Mouse (Mus musculus): Measurements from ENCODE around the gene Cep131. TPM values are rescaled to one million over a fixed set of nuclear protein-coding genes. Genes with fewer than 3 reads are reported as not detected.

Gene Cep131
- polyA plus RNA-seq, 1 experiment from 2014 or later: 28.1 TPM

DNA sequence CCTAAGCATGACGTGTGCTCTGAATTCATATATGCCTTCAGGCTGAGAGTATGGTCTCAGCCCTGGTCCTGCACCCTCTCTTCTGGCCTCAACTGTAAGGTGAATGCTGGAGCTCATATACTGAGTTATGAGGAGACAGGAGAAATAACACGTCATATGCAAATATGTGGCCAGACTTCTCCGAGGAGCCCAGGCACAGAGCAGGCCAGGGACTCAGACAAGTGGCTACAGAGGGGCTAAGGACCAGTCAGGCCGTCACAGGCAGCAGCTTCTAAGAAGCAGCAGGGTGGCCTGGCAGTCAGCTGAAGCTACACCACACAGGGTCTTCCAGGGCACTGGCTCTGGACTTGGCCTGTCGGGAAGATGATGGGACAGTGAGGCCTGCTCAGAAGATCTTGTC is 23.3 kb downstream of the Cep131 start:
- Histone ChIP-seq H3K4me3 (replicated peaks; ENCODE audit: low read length) (no peak overlapping the region), H3K4me2 (replicated peaks) (no peak overlapping the region), H3K9ac (no peak overlapping the region), H3K4me1 (replicated peaks; ENCODE audit: control insufficient read depth, insufficient read depth, low read length) (no peaks in the 10 kb centered on the region), H3K27me3 (ENCODE audit: control insufficient read depth, insufficient read depth, low read length) (no peaks in the 10 kb centered on the region), H3K9me3 (ENCODE audit: control insufficient read depth, low read length) (no peaks in the 10 kb centered on the region), H3K36me3 (replicated peaks; ENCODE audit: control insufficient read depth, insufficient read depth) (peaks cover 53% of the 10 kb centered on the region), H3K27ac (no peak overlapping the region)
- 80% methylated on average over 5 of the region's 5 CpGs for WGBS
- DNase-seq (ENCODE audit: low spot score) (no peak), ATAC-seq (ENCODE audit: low FRiP score) (no peak)

DNA sequence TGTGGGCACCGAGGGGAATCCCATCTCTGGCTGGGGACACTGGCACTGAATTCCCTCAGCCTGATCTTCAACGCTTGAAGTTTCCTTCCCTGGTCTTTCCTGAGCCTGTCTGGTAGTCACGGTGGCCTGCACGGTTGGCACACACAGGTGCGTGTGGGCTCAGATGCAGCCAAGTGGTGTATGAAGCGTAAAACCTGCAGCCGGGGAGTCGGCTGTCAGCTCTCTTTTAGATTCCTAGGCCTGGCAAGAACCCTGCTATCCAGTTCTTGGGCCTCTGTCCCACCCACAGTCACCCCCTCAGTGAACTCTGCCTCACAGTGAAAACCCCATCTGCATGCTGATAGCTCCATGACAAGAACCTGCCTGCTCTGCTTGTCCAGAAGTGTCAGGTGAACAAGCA is 26.0 kb downstream of the Cep131 start:
- ATAC-seq (ENCODE audit: low FRiP score) (no peak), DNase-seq (ENCODE audit: low spot score) (no peak)
- Histone ChIP-seq H3K9ac (no peak overlapping the region), H3K27me3 (ENCODE audit: control insufficient read depth, insufficient read depth, low read length) (no peaks in the 10 kb centered on the region), H3K4me3 (replicated peaks; ENCODE audit: low read length) (no peak overlapping the region), H3K36me3 (replicated peaks; ENCODE audit: control insufficient read depth, insufficient read depth) (peaks cover 28% of the 10 kb centered on the region), H3K9me3 (ENCODE audit: control insufficient read depth, low read length) (no peaks in the 10 kb centered on the region), H3K4me1 (replicated peaks; ENCODE audit: control insufficient read depth, insufficient read depth, low read length) (no peaks in the 10 kb centered on the region), H3K4me2 (replicated peaks) (no peak overlapping the region), H3K27ac (no peak overlapping the region)
- 85% methylated on average over 8 of the region's 8 CpGs for WGBS

DNA sequence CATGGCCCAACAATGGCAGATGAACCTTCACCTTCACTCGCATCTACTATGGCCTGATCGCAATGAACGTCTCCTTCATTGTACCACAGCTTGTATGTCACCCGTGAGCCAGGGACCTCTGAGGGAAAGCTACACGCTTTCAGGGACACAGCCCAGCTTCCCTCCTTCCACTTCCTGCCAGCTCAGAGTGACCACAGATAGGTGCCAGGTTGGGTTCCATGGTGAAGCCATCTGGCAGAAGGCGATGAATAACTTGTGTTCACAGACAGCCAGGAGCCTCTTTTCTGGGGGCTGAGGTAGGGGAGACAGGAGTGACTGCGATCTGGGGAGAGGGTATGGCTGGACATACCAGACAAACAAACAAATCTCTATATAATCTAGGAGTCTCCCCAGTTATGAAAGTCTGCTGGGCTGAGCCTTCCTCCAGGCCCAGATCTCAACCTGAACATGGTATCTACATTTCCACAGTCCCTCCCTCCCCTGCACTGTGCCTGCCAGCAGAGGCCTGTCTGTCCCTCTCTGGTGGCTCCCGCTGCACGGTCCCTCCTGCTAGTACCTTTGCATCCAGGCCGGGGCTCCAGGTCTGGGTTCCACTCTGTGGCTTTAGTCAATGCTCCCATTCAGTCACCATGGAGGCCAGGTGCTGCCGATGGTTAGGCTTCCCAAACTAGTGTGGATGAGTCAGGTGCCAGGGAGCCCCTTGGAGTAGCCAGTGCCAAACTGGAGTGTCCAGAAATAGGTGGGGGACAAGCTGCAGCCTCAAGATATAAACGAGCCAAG is 30.5 kb downstream of the Cep131 start:
- no peaks in the 10 kb centered on the region for H3K36me3 ChIP-seq (replicated peaks; ENCODE audit: control insufficient read depth, insufficient read depth)
- 82% methylated on average over 12 of the region's 12 CpGs for WGBS
- no peak for DNase-seq (ENCODE audit: low spot score)

DNA sequence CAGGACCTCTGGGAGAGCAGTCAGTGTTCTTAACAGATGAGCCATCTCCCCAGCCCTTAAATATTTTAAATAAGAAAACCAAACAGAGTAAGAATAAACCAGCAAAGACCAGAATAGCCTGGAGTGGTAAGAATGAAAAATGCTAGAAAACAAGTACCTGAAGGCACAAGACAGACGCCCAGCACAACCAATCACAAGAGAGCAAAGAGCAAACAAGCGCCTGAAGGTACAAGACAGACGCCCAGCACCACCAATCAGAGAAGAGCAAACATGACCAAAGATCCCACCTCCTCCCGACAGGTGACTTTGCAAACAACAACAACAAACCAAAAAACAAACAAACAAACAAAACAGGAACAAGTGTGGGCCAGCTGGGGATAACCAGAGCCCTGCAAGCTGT is 32.8 kb downstream of the Cep131 start:
- whole genome bisulfite sequencing: 91% methylated on average over 4 of the region's 4 CpGs
- ATAC-seq (ENCODE audit: low FRiP score) (no peak), DNase-seq (ENCODE audit: low spot score) (no peak)
- Histone ChIP-seq H3K9ac (no peak overlapping the region), H3K9me3 (ENCODE audit: control insufficient read depth, low read length) (no peaks in the 10 kb centered on the region), H3K4me1 (replicated peaks; ENCODE audit: control insufficient read depth, insufficient read depth, low read length) (peaks cover 14% of the 10 kb centered on the region), H3K4me3 (replicated peaks; ENCODE audit: low read length) (no peak overlapping the region), H3K4me2 (replicated peaks) (no peak overlapping the region), H3K27ac (no peak overlapping the region), H3K27me3 (ENCODE audit: control insufficient read depth, insufficient read depth, low read length) (no peaks in the 10 kb centered on the region; the same call in 1 of the 2 replicates), H3K36me3 (replicated peaks; ENCODE audit: control insufficient read depth, insufficient read depth) (no peaks in the 10 kb centered on the region)

More for the DNA sequence above, 30.5 kb downstream of the Cep131 start:
- Histone ChIP-seq H3K9me3 (ENCODE audit: control insufficient read depth, low read length) (no peaks in the 10 kb centered on the region), H3K4me3 (replicated peaks; ENCODE audit: low read length) (no peak overlapping the region), H3K4me2 (replicated peaks) (no peak overlapping the region), H3K4me1 (replicated peaks; ENCODE audit: control insufficient read depth, insufficient read depth, low read length) (peaks cover 7% of the 10 kb centered on the region; the same call in 1 of the 2 replicates), H3K27ac (no peak overlapping the region), H3K27me3 (ENCODE audit: control insufficient read depth, insufficient read depth, low read length) (no peaks in the 10 kb centered on the region), H3K9ac (no peak overlapping the region)
- no peak for ATAC-seq (ENCODE audit: low FRiP score)

DNA sequence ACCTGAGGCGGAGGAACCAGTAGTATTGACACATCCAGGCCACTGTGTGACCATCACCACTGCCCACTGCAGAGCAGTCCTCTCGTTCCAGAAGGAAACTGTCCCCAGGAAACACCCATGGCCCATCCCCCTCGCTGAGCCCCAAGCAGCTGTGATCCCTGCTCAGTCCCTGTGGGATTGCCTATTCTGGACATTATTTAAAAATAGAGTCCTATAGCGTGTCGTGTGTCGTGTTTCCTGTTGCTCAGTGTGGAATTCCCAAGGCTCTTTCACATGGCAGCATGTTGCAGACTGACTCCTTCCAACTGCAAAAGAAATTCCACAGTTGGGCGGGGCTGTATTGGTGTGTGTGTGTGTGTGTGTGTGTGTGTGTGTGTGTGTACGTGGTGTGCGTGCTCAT is 34.4 kb downstream of the Cep131 start:
- no peaks in the 10 kb centered on the region for H3K9me3 ChIP-seq (ENCODE audit: control insufficient read depth, low read length)
- no peak overlapping the region for H3K4me2 ChIP-seq (replicated peaks)
- no peak overlapping the region for H3K4me3 ChIP-seq (replicated peaks; ENCODE audit: low read length)
- no peak for DNase-seq (ENCODE audit: low spot score)
- no peaks in the 10 kb centered on the region for H3K36me3 ChIP-seq (replicated peaks; ENCODE audit: control insufficient read depth, insufficient read depth)
- peaks cover 26% of the 10 kb centered on the region for H3K4me1 ChIP-seq (replicated peaks; ENCODE audit: control insufficient read depth, insufficient read depth, low read length)
- 75% methylated on average over 9 of the region's 9 CpGs for WGBS
- H3K9ac ChIP-seq: no peak overlapping the region
- no peak overlapping the region for H3K27ac ChIP-seq
- no peak for ATAC-seq (ENCODE audit: low FRiP score)
- no peaks in the 10 kb centered on the region; the same call in 1 of the 2 replicates for H3K27me3 ChIP-seq (ENCODE audit: control insufficient read depth, insufficient read depth, low read length)

DNA sequence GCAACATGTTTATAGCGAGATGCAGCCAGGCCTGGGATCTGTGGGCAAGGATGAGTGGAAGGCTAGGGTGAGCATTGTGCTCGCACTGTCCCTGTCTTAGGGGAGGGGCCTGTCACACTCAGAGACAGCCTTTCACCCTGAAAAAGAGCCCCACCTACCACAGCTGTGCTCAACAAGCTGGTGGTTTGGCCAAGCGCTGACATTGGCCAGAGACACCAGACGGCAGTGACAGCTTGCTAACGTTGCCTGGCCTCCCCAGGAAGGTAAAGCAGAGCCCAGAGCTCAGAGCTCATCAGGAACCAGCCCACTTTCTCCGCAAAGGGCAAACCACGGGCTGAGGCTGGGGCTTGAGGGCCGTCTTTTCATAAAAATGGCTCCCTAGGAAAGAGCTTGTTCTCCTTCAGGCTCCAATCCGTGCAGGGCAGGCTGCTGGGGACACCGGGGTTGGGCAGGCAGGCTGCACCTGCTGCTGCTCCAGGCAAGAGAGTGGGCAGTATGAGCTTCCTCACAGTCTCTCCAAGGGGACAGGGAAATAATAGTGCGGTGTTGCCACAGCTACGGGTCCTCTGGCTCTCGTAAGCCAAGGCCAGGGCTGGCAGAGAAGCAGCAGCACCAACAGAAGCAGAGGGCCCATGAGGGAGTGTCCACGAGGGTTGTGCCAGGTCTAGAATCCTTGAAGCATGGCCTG is 35.4 kb downstream of the Cep131 start:
- no peak overlapping the region for H3K4me3 ChIP-seq (replicated peaks; ENCODE audit: low read length)
- peaks cover 26% of the 10 kb centered on the region for H3K4me1 ChIP-seq (replicated peaks; ENCODE audit: control insufficient read depth, insufficient read depth, low read length)
- no peak overlapping the region for H3K4me2 ChIP-seq (replicated peaks)
- ATAC-seq (ENCODE audit: low FRiP score) (no peak), DNase-seq (ENCODE audit: low spot score) (no peak)
- WGBS: 27% methylated on average over 14 of the region's 14 CpGs
- H3K9ac ChIP-seq: no peak overlapping the region
- H3K36me3 ChIP-seq (replicated peaks; ENCODE audit: control insufficient read depth, insufficient read depth): no peaks in the 10 kb centered on the region
- H3K9me3 ChIP-seq (ENCODE audit: control insufficient read depth, low read length): no peaks in the 10 kb centered on the region
- 0 out of 2 replicates have a peak overlapping the region, but pooled peaks have one; percentile 40 for H3K27ac ChIP-seq
- H3K27me3 ChIP-seq (ENCODE audit: control insufficient read depth, insufficient read depth, low read length): no peaks in the 10 kb centered on the region; the same call in 1 of the 2 replicates

DNA sequence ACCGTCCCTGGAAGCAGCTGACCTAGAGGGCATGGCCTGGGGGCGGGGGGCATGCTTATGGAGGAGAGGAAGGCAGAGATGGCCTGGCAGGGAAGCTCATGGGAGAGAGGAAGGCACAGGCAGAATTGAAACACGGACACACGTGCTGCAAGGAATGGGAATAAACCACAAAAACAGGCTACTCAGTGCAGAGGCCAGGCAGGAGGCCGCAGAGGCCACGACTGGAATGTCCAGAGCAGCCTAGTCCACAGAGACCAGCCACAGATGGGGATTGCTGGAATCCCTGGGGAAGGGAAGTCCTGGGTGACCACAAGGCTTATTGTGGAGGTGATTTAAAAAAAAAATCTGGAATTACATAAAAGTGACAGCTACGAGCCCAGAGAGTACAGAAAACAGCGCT is 37.6 kb downstream of the Cep131 start:
- Histone ChIP-seq H3K9me3 (ENCODE audit: control insufficient read depth, low read length) (no peaks in the 10 kb centered on the region), H3K27ac (no peak overlapping the region), H3K9ac (no peak overlapping the region), H3K4me1 (replicated peaks; ENCODE audit: control insufficient read depth, insufficient read depth, low read length) (peaks cover 40% of the 10 kb centered on the region), H3K4me3 (replicated peaks; ENCODE audit: low read length) (no peak overlapping the region), H3K36me3 (replicated peaks; ENCODE audit: control insufficient read depth, insufficient read depth) (no peaks in the 10 kb centered on the region), H3K4me2 (replicated peaks) (peak overlapping the region; percentile 95; the same call in 1 of the 2 replicates), H3K27me3 (ENCODE audit: control insufficient read depth, insufficient read depth, low read length) (no peaks in the 10 kb centered on the region; the same call in 1 of the 2 replicates)
- ATAC-seq (ENCODE audit: low FRiP score) (no peak), DNase-seq (ENCODE audit: low spot score) (no peak)
- 86% methylated on average over 8 of the region's 8 CpGs for WGBS

DNA sequence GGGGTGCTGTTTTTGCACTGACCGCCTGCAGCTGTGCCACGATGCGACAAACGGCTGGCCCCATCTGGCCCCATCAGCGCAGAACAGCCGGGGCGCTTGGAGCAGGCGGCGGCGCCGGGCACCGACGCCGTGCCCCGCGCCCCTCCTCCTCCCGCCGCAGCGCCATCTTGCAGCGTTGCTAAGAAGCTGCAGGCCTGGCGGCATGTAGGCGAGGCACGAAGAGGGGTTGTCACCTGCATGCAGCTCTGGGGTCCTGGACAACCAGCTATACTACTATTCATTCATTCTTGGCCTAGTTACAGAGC is 38.4 kb downstream of the Cep131 start:
- no peaks in the 10 kb centered on the region; the same call in 1 of the 2 replicates for H3K27me3 ChIP-seq (ENCODE audit: control insufficient read depth, insufficient read depth, low read length)
- WGBS: under 1% methylated on average over 23 of the region's 23 CpGs
- peak overlapping the region; percentile 89 for H3K9ac ChIP-seq
- H3K4me2 ChIP-seq (replicated peaks): peak overlapping the region; percentile 95
- H3K36me3 ChIP-seq (replicated peaks; ENCODE audit: control insufficient read depth, insufficient read depth): no peaks in the 10 kb centered on the region
- peaks cover 40% of the 10 kb centered on the region for H3K4me1 ChIP-seq (replicated peaks; ENCODE audit: control insufficient read depth, insufficient read depth, low read length)
- DNase-seq (ENCODE audit: low spot score) (peak; percentile 72), ATAC-seq (ENCODE audit: low FRiP score) (0 out of 2 replicates have a peak, but pooled peaks have one; percentile 22)
- H3K4me3 ChIP-seq (replicated peaks; ENCODE audit: low read length): peak overlapping the region; percentile 77
- H3K9me3 ChIP-seq (ENCODE audit: control insufficient read depth, low read length): no peaks in the 10 kb centered on the region
- peak overlapping the region; percentile 92 for H3K27ac ChIP-seq

DNA sequence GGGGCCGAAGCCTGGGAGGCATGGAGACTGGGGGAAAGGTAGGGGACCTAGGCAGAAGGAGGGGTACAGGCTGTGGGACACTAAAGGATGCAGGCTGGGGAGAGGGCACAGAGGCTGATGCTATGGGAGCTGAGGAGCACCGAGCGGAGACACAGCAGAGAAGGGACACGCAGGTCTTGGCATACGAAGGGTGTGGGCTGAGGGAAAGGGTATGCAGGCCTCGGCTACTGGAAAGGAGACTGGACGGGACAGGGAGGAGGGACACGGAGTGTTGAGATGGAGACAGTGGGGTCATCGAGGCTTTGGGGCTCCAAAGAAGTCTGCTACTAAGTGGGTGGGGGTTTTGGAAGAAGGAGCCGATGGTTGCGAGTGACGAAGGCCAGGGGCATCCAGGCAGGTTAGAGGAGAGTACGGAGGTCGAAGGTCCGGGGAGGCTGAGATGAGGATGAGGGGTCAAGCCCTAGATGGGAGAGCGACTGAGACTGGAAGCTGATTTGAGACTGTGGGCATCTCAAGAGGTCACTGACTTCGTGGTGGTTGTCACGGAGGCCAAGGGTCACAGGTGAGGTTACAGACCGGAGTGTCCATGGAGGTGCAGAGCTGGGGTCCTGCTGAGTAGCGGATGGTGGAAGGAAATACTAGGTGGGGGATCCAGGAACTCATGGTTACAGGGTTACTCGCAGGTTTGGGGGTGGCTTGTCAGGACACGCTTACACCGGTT is 38.9 kb downstream of the Cep131 start:
- Histone ChIP-seq H3K9ac (peak overlapping the region; percentile 89), H3K4me1 (replicated peaks; ENCODE audit: control insufficient read depth, insufficient read depth, low read length) (peaks cover 40% of the 10 kb centered on the region), H3K27me3 (ENCODE audit: control insufficient read depth, insufficient read depth, low read length) (no peaks in the 10 kb centered on the region; the same call in 1 of the 2 replicates), H3K36me3 (replicated peaks; ENCODE audit: control insufficient read depth, insufficient read depth) (no peaks in the 10 kb centered on the region), H3K4me2 (replicated peaks) (peak overlapping the region; percentile 95), H3K9me3 (ENCODE audit: control insufficient read depth, low read length) (no peaks in the 10 kb centered on the region), H3K4me3 (replicated peaks; ENCODE audit: low read length) (peak overlapping the region; percentile 77), H3K27ac (peak overlapping the region; percentile 92)
- WGBS: 8% methylated on average over 23 of the region's 23 CpGs
- DNase-seq (ENCODE audit: low spot score) (no peak), ATAC-seq (ENCODE audit: low FRiP score) (0 out of 2 replicates have a peak, but pooled peaks have one; percentile 18)

All from hindbrain, embryonic 14.5 days (tissue).